Mouse (Mus musculus): Measurements from ENCODE around the gene Sucla2. TPM values are rescaled to one million over a fixed set of nuclear protein-coding genes. Genes with fewer than 3 reads are reported as not detected.

Sucla2 gene
- polyA plus RNA-seq, 1 experiment from 2014 or later: 103 TPM

- Histone ChIP-seq H3K4me1 (no peaks in the 10 kb centered on the region), H3K9ac (no peak overlapping the region), H3K27me3 (no peaks in the 10 kb centered on the region), H3K9me3 (replicated peaks) (no peaks in the 10 kb centered on the region), H3K4me3 (no peak overlapping the region), H3K27ac (no peak overlapping the region), H3K36me3 (ENCODE audit: poor library complexity, severe bottlenecking) (no peaks in the 10 kb centered on the region), H3K4me2 (no peak overlapping the region)
- ATAC-seq: no peak
- 70% methylated on average over 9 of the region's 9 CpGs for WGBS
Measured at GRCm38 (mm10) chr14:73632648-73633263, 107.6 kb downstream of the Sucla2 start.

GRCm38 (mm10) chr14:73634356-73634755, 109.2 kb downstream of the Sucla2 start:
- no peaks in the 10 kb centered on the region for H3K27me3 ChIP-seq
- no peak overlapping the region for H3K4me3 ChIP-seq
- 92% methylated on average over 3 of the region's 3 CpGs for WGBS
- no peaks in the 10 kb centered on the region for H3K36me3 ChIP-seq (ENCODE audit: poor library complexity, severe bottlenecking)
- no peak for ATAC-seq
- no peak overlapping the region for H3K4me2 ChIP-seq
- H3K4me1 ChIP-seq: no peaks in the 10 kb centered on the region
- no peak overlapping the region for H3K27ac ChIP-seq
- no peaks in the 10 kb centered on the region for H3K9me3 ChIP-seq (replicated peaks)
- no peak overlapping the region for H3K9ac ChIP-seq

- Histone ChIP-seq H3K36me3 (ENCODE audit: poor library complexity, severe bottlenecking) (no peaks in the 10 kb centered on the region), H3K4me3 (no peak overlapping the region), H3K27me3 (no peaks in the 10 kb centered on the region), H3K4me2 (no peak overlapping the region), H3K27ac (no peak overlapping the region), H3K9ac (no peak overlapping the region), H3K9me3 (replicated peaks) (no peaks in the 10 kb centered on the region), H3K4me1 (no peaks in the 10 kb centered on the region)
- no peak for ATAC-seq
Measured at GRCm38 (mm10) chr14:73637460-73637859, 112.3 kb downstream of the Sucla2 start.

Other genes with a start within 250 kb of the Sucla2 start
- gene Rb1, start 199.5 kb upstream of the Sucla2 start, polyA plus RNA-seq (2015; fragmentation: Nextera tagmentation; extraction: Ambion mirVana): 18.8 and 21.5 TPM in 2 replicates
- 450 and 508 TPM in 2 replicates for gene Itm2b, start 140.0 kb upstream of the Sucla2 start, polyA plus RNA-seq (2015; fragmentation: Nextera tagmentation; extraction: Ambion mirVana)
- 112 and 124 TPM in 2 replicates for gene Med4, start 15.3 kb upstream of the Sucla2 start, polyA plus RNA-seq (2015; fragmentation: Nextera tagmentation; extraction: Ambion mirVana)
- gene Nudt15, start 22.9 kb downstream of the Sucla2 start, polyA plus RNA-seq (2015; fragmentation: Nextera tagmentation; extraction: Ambion mirVana): 7.9 and 10.0 TPM in 2 replicates
- gene Gm21750, start 135.9 kb downstream of the Sucla2 start, polyA plus RNA-seq (2015; fragmentation: Nextera tagmentation; extraction: Ambion mirVana): not detected in 2 replicates